Mouse (Mus musculus): ENCODE results near the gene 1810037I17Rik.

The 1810037I17Rik gene

DNA sequence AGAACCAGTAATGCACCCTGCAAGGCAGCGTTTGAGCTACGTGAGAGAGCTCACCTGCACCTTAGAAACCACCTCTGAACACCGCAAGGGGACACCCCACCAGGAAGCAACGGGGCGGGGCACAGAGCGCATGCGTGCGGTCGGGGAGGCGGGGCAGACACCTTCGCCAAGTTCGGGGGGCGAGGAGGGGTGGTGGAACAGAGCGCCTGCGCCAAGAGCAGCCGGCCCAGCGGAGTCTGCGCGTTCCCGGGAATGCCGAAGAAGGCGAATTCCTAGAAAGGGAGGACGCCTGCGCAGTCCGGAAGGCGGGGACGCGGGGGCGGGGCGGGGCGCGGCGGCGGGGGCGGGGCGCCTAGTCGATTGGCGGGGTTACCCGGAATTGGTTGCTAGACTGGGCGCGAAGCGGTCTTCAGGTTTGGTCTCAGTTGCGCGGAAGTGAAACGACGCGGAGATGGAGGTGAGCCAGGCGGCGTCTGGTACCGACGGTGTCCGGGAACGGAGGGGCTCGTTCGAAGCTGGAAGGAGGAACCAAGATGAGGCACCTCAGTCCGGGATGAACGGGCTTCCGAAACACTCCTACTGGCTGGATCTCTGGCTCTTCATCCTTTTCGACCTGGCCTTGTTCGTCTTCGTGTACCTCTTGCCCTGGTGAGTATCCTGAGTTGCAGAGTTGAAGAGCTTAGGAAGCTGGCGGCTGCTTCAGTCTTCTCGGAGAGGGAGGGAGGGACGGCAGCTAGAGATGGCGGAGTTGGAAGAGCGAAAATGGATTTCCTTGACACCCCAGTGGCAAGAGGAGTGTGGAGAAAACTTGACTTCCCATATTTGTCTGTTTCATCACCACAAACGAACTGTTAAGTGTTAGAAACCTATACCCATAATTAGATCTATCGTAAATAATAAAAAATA is at the start of gene 1810037I17Rik:
TSS of gene 1810037I17Rik (plus strand) at position 195 of the 906 bp plus-strand sequence.
- in situ Hi-C loops (cut with MboI, MseI): no loop called here

DNA sequence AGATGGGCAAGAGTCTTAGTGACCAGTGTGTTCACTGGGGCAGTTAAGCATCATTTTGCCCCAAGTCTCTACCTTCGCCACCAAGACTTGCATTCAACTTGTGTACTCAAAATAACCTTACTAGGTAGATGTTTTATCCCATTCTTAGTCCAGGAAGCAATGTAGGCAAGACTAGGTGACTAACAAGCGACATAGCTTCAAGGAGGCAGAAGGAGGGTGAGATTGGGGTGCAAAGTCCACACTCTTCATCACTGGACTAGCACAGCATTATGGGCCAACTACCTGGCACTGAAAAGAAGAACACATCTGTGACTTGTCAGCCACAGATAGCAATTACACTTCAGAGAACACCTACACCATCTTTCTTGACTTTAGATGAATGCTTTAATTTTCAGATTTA is 47.1 kb upstream of the 1810037I17Rik start:
- in situ Hi-C loops (cut with MboI, MseI): no loop called here

DNA sequence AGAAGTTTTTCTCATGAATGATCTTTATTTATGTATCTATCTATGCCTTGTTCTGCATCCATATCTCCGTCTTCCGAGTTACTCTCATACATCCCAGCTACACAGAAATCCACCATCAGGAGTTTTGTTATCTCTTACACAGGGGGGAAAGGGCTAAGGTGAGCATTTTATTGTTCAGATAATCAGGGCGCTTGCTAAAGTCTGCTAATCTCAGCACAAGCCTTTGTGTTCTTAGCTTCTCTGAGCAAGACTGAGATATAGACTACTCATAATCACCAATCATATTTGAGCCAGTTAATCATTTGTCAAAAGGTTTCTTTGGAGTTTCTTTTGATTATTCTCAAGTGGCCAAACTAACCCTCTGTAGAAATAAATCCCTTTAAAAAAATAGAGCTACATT is 46.5 kb upstream of the 1810037I17Rik start:
- in situ Hi-C loops (cut with MboI, MseI): no loop called here

DNA sequence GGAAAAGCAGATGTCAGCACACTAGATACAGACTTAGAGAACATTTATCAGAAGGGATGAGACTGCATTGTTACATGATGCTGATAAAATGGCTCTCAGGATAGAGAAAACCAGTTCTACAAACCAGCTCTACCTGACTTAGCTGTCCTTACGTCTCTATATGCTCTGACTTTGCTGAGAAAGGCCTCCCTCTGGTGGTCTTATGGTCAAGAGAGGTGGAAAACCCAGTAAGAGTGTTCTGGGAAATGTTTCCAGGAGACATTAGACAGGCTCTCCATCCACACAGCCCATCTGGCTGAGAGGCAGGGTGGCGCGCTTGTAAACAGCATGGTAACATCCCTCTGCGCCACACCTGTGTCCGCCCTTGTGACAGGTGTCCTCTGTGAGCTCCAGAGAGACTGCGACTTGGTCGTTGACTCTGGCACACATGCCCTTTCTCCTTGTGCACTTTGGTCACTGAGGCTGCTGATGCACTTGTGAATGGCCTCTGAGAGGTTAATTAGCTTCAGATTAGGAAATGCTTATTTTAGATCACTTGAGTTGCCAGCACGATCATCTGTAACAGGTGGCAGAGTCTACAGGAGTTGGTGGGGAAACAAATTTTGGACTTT is 45.2 kb upstream of the 1810037I17Rik start:
- in situ Hi-C loops (cut with MboI, MseI): no loop called here

DNA sequence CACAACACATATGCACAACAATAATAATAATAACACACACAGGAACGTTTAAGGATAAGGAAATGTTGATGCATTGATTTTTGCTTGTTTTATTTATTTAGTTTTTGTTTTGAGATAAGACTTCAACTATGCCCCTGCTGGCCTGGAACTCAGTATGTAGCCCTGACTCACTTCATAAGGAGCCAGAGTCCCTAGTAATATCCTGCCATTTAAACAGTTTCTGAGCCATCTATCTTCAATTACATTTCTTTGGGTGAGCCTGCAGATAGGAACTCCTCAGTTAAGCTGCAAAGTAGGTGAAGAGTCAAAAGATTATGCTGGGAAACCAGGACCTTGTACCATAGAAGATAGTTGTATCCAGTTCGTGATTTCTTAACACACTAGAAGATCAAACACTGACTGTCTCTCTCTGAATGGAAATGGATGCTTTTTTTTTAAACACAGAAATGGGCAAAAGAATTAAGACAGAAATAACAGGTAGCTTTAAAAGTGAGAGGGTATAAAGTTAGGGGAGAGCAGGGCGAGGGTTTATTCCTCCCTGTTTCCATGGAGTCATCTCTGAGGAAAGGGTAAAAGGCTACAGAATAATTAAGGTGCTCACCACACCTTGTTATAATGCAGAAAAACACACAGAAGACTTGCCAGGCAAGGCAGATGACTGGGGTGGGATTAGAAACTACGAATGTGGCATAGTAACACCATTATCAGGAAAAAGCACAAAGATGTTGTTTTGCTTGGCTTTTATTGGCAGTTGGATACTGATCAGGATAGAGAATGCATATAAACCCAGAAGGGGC is 36.3 kb upstream of the 1810037I17Rik start:
- in situ Hi-C loops (cut with MboI, MseI): no loop called here

DNA sequence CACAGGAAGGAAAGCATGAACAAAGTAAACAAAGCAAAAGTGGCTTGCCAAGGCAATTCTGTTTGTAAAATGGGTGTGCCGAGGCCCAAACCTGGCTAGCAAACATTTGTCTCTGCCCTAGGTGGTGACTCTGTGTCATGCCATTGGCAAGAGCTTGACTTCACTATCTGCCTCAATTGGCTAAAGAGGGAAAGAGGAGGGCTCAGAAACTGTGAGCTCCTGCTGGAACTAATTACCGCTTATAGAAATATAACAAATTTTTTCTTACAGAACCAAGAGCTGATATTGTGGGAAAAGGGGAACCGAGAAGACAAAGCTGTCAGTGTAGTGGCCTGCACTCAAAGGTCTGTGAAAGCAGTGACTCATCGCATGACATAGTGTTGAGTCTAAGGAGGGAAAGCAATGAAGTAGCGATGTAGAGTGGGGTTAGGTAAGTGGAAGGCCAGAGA is 35.6 kb upstream of the 1810037I17Rik start:
- in situ Hi-C loops (cut with MboI, MseI): no loop called here

DNA sequence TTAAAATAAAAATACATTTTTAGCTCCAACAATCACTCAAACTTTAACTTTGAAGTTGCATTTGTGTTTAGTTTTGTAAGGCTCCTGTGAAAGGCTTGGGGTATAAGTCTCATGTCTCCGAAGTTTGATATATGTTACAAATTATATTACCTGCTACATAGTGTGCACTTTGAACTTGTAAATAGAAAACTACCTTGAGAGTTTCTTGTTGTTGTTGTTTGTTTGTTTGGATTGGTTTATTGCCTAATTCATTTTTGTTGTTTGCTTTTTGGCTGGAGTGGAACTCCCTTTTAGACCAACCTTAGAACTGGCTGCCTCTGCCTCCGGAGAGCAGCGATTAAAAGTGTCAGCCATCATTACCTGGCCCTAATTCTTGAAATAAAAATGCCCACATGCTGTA is 29.2 kb upstream of the 1810037I17Rik start, which contains the start of gene Fabp2:
TSS of gene Fabp2 (plus strand) at position 301 of the 400 bp plus-strand sequence.
- in situ Hi-C loops (cut with MboI, MseI): no loop called here

DNA sequence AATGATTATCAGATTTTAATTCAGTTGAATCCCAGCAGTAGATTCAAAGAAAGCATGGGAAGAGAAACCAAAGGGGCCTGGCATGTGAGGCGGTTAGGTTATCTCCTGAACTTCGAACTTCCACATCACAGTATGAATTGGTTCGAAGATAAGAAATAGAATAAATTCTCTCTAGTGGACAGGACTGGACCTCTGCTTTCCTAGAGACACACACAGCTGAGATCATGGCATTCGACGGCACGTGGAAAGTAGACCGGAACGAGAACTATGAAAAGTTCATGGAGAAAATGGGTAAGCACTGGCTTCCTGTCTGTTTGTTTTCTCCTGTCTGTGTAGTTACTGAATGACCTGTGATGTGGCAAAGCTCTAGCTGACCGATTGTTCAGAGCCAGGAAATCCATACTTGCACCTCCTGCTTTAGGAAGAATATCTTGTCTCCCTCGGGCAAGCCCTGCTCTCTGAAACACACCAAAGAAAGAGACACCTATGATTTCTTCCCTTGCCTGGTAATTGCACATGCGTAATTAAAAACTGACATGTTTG is 28.7 kb upstream of the 1810037I17Rik start:
- in situ Hi-C loops (cut with MboI, MseI): no loop called here

DNA sequence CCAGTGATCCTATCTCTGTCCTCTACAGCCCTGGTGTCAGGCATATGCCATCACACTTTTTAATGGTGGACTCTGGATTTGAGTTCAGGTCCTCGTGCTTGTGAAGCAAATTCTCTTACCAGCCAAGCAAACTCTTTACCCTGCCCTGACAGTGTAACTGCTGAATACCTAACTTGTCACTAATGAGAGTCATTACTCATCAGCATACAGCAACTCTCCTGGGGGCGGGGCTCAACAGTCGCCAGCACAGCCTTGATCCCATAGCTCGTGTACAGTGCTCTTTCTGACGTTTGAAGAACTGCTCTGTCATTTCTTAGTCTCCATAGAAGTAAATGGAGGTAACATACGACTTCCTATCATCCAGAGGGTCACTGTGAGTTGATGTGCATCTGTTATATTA is 25.7 kb upstream of the 1810037I17Rik start:
- in situ Hi-C loops (cut with MboI, MseI): no loop called here

DNA sequence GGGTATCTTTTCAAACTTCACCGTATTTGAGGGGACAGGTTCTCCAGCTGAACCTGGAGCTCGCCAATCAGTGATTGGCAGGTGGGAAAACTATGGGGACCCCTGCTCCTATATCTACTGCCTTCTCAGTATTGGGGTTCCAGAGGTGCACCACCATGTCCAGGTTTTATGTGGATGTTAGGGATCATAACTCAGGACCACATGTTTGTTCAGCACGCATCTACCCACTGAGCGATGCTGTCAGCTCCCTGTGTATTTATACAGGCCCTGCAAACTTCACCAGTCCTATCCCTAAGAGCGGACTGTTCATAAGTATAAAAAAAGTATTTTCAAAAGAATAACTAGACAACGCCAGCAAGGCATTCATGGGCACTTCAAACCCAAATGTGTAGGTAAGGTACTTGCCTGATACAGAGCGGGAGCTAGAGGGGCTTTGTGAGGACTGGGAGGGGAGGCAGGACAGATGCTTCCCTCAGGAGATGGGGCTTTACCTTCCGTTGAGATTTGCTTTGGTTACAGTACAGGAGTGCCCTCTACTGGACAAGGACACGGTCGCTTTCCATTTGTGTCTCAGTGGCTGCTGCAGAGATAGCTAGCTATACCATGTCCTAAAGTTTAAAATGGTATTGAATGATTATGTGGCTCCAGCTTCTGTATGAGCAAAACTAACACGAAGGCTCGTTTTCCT is 20.1 kb upstream of the 1810037I17Rik start:
- in situ Hi-C loops (cut with MboI, MseI): loop anchor here (5.0 kb wide), 1 partner anchor 262 kb away; no protein-coding TSS in a partner anchor

DNA sequence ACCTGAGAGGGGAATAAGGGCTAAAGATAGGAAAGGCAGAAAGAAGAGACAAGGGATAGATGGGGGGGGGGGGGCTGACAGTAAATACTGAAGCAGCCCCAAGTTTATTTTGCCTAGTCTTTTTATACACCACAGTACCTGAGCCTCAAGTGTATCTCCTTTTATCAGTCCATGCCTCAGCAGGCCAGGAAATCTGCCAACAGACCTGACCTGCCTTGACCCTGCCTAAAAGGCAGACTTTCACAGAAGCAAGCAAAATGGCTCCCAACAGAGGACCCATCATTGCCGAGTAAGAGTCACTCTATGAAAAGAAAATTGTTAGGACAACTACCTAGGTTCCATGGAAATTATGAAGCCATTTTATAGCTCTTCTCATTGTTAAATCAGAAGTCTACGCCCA is 16.2 kb upstream of the 1810037I17Rik start:
- in situ Hi-C loops (cut with MboI, MseI): no loop called here

DNA sequence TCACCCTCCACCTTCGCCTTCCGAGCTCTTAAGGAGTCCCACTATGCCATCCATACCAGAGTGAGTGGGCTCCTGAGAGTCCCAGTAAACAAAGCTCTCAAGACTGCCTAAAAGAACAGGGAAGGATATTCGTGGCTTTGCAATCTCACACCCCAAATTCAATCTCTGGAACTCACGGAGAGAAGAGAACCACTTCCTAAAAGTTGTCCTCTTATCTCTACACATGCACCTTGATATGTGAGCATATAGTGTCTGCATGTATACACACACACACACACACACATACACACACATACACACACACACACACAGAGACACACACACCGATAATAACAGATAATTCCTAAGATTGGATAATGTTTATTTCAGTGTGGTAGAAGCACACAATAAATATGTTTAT is 8.5 kb upstream of the 1810037I17Rik start:
- in situ Hi-C loops (cut with MboI, MseI): no loop called here

DNA sequence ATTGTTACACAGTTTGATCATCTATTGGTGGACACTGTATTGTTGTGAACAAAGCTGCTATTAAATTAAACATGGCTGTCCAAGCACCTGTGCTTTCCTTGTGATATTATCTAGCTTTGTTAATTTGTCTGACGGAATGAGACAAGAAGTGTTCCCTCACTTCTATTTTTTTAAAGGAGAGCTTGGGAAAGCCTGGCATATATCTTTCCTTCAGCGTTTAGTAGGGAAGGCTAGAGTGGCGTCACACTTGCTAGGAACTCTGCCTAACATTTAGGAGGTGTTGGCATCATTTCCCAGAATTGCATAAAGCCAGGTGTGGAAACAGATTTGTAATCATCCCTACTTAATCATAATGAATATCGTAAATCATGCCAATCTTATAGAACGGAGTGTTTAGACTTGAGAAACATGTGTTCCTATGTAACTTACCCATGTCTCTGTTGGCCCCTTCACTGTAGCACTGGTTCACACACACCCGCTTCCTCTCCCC is 7.8 kb upstream of the 1810037I17Rik start:
- in situ Hi-C loops (cut with MboI, MseI): no loop called here

DNA sequence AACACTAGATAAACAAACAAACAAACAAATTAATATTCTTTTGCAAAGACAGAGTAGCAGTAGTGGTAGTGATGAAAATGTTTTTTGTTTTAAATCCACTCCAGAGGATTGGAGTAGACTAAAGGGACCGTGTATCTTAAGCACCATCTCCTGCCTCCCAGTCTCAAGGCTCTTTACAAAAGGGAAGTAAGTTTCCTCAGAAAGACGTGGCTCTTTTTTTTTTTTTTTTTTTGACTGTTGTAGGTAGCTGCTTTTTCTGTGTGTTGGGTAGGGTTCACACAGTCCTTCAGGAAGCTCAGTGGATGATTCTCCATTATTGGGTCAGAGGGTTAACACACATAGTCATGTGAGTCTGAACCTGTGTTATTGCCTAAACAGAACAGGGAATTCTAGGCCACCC is 5.3 kb upstream of the 1810037I17Rik start:
- in situ Hi-C loops (cut with MboI, MseI): no loop called here

DNA sequence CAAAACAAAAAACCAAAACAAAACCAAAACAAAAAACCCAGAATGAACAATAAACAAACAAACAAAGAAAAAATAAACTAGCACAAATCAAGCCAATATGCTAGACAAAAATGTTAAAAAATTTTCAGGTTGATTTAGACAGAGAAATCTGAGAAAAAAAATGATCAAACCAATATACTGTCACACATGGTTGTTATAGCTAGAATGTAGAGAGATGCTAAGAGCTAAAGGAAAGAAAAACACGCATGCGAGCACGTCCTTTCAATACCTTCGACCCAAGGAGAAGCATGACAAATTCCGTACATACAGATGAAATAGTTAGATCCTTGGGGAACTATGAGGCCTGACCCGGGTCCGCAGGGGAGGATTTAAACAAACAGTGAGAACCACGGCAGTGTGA is 4.7 kb upstream of the 1810037I17Rik start, which contains the start of gene Gm10959:
TSS of gene Gm10959 (minus strand) at position 101 of the 400 bp plus-strand sequence.
- in situ Hi-C loops (cut with MboI, MseI): no loop called here

DNA sequence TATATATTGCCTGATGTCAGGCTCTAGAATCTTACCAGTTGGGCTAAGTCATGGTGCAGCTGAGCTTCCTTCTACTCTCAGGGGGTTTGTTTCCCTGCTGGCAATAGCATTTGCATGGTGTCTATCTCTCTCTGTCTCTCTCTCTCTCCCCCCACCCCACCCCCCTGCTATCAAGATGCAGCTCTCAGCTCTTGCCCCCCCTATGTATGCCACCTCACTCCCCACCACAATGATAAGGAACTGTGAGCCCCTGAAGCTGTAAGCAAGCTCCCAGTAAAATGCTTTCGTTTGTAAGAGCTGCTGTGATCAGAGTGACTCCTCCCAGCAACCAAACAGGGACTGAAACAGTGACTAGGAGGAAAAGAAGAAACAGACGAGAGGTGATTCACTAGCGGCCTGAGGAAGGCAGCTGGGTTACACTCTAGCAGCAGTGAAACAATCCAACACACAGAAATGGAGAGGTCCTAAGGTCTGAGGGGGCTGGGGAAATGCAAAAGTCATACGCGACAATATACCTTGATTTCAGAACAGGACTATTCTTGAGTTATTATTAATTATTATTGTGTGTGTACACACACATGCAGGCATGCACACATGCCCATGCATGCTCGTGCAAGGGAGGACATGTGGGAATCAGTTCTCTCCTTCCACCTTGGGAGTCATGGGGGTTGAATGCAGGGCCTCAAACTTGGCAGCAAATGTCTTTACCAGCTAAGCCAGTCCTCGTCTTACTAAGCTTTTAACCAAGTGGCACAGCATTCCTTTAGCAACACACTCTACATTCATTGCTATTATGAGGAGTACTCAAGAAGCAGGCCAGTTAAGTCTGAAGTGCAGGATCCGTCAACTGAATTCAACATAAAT is 3.2 kb upstream of the 1810037I17Rik start:
- in situ Hi-C loops (cut with MboI, MseI): no loop called here

DNA sequence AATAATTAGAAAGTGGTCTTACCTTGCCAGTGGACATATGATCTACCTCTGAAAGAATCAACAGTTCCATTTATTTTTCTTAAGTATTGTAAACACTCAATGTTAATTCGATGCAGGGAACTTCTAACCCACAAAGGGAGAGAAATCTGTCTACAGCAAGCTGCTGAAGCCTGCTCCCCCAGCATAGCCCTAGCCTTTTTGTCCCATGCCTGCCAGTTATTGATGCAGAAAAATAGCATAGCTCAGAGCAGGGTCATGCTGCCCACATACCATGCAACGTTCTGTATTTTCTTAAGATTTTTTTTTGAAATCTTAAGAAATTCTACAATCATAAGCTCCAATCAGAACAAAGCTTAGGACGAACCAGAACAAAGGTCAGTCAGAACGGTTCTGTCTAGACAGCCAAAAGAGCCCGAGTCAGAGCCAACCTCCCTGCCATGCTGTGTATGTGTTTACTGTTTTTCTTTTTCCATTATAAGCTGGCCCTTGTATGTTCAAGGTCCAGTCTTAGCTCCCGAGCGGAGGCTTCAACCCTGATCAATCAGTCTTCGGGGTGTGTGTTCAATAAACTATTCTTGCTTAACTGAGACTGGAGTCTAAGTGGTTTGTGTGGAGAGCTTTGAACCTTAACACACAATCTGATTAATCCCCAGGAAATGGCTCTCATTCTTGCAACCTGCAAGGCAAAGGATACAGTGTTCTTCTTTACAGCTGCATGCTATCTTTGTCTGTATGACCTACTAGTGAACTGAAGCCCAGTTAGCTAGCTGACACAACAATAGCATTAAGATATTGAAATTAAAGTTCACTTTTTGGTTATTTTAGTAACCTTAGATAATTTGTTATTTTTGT is 2.1 kb upstream of the 1810037I17Rik start:
- in situ Hi-C loops (cut with MboI, MseI): no loop called here

DNA sequence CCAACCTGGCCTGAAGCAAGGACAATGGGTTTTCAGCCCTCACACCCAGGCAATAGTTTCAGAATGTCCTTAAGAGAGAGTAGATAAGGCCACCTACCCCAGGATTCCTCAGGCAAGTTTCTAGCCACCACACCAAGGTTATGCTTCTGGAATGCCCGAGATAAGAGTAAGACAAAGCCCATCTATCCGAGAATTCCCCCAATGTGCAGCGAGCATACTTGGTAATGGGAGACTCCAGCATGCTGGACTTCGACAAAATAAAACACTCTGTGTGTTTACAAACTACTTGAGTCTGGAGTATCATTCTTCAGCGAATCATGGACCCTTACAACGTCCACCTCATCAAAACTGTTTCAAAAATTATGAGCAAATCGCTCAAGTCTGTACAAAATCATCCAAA is 856 bp upstream of the 1810037I17Rik start:
- in situ Hi-C loops (cut with MboI, MseI): no loop called here

DNA sequence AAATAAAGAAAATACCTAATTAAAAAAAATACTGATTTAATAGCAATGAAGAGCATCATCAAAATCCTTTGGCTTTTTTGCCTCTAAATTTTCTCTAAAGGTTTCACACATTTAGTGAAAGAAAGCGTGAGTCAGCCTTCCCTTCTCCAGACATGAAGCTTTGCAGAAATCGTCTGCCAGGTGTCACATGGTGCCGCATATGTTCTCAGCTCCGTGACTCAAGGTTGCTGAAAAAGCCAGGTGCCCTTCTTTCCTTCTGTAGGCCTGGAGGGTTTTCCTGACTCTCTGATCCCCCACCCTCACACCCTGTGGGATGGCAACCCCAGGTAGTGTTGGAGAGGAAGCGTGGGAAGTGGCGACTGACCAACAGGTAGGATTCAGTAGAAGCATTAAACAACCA is 5.7 kb downstream of the 1810037I17Rik start:
- in situ Hi-C loops (cut with MboI, MseI): loop anchor here (5.0 kb wide), 2 partner anchors 43 to 168 kb away; no protein-coding TSS in a partner anchor
